Mouse (Mus musculus): ENCODE data around the gene Fntb. TPM values are rescaled to one million over a fixed set of nuclear protein-coding genes. Genes with fewer than 3 reads are reported as not detected.
"Not testable (repeated sequence)": the region's sequence is repeated elsewhere in the genome, so short reads cannot be mapped to it uniquely, and the experiment has no call there.

The Fntb gene
- polyA plus RNA-seq, 1 experiment from 2014 or later = 39.2 TPM

DNA sequence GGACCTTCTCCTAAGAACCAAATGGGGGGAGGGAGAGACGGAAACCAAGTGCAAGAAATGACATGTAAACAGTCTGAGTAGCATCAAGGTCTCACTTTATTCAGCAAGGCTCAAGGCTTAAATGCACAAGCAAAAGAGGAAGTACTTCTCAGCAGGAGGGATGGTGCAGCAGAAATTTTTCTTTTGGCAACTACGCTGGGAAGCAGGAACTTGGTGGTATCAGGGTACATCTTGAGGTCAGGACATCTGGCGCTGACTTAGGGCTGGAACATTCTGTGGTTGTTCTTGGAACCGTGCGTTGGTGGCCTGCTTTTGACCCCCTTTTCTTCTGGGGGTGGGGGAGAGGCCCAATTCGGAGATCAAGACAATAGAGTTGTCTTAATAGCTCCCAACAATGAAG, 93.4 kb downstream of the Fntb start:
- H3K4me1 ChIP-seq; H3K27ac ChIP-seq; H3K4me3 ChIP-seq; H3K27me3 ChIP-seq (ENCODE audit: insufficient read depth, poor library complexity, severe bottlenecking); DNase-seq (ENCODE audit: low spot score); H3K9me3 ChIP-seq; H3K36me3 ChIP-seq: not testable (repeated sequence)
- WGBS = 90% methylated on average over 6 of the region's 6 CpGs

DNA sequence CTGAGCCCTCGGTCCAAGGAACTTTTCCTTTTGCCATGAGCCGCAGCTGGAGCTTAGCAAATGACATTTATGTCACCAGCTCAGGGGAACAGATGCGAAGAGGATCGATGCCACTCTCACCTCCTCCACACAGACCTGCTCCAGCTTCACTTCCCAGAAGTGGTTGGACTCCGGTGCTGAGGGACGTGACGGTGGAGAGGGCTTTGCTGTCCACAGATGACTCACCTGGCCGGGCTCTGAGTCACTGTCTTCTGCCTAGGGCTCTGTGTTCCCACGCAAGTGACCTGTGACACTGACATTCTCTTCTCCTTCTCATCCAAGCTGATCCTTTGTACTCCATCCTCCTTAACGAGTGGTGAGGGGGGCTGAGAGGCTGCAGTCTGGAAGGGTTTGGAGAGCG, 98.3 kb downstream of the Fntb start:
- no peak overlapping the region for H3K4me3 ChIP-seq
- H3K27ac ChIP-seq = no peak overlapping the region
- peaks cover 7% of the 10 kb centered on the region; the same call in 1 of the 2 replicates for H3K36me3 ChIP-seq
- peaks cover 29% of the 10 kb centered on the region for H3K4me1 ChIP-seq
- no peaks in the 10 kb centered on the region for H3K9me3 ChIP-seq
- 77% methylated on average over 11 of the region's 11 CpGs for WGBS
- H3K27me3 ChIP-seq (ENCODE audit: insufficient read depth, poor library complexity, severe bottlenecking) = no peaks in the 10 kb centered on the region
- DNase-seq (ENCODE audit: low spot score) = no peak

DNA sequence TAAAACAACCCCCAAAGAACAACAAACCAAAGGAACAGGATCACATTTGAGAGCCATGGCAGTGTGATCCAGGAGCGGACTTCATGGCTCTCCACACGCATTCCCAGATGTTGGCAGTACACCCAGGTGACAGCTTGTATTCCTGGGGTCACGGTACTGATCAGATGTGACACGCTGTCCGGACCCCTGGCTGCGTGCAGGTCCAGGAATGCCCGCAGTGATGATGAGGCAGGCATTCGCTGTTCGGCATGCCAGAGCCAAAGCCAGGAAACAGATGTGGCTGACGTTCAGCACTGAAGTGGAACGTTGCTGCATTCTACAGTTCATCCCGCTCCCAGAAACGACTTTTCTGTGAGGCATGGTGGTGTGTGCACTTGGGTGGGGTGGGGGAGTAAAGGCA, 99.9 kb downstream of the Fntb start:
- H3K27me3 ChIP-seq (ENCODE audit: insufficient read depth, poor library complexity, severe bottlenecking) = no peaks in the 10 kb centered on the region
- no peak for DNase-seq (ENCODE audit: low spot score)
- WGBS = 76% methylated on average over 13 of the region's 13 CpGs

DNA sequence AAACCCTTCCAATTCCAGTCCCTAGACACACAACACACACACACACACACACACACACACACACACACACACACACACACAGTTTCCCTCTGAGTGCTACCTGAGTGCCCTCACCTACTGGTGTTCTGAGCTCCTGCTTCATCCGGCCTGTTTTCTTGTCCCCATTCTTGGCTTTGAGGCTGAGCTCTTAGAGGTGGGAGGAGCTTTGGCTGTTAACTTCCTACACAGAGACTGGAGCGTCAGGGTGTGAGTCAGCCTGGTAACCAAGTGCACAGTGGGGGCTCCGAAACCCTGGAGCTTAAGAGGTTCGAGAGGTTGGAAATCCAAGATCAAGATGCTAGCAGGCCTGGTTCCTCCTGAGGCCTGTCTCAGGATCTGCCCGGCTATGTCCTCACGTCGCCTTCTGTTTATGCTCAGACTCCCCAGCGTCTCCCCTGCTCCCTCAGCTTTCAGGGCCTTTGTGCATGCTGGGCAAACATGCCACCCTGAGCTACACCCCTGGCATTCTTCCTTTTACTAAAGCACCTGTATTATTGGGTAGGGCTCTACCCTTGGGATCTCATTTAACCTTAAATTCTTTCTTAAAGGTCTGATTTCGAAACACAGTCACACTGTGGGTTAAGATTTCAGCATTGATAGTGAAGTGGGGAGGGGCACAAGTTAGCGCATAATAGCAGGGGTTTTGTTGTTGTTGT, 102.3 kb downstream of the Fntb start:
- peaks cover 3% of the 10 kb centered on the region; the same call in 1 of the 2 replicates for H3K36me3 ChIP-seq
- H3K9me3 ChIP-seq = no peaks in the 10 kb centered on the region
- DNase-seq (ENCODE audit: low spot score) = no peak
- no peaks in the 10 kb centered on the region for H3K27me3 ChIP-seq (ENCODE audit: insufficient read depth, poor library complexity, severe bottlenecking)
- H3K4me1 ChIP-seq = peaks cover 46% of the 10 kb centered on the region
- WGBS = 52% methylated on average over 10 of the region's 10 CpGs
- peak overlapping the region; percentile 38; the same call in 1 of the 2 replicates for H3K27ac ChIP-seq
- H3K4me3 ChIP-seq = no peak overlapping the region

More for the DNA sequence above, 99.9 kb downstream of the Fntb start:
- peaks cover 42% of the 10 kb centered on the region for H3K4me1 ChIP-seq
- H3K36me3 ChIP-seq = peaks cover 7% of the 10 kb centered on the region; the same call in 1 of the 2 replicates
- no peak overlapping the region for H3K27ac ChIP-seq
- H3K9me3 ChIP-seq = no peaks in the 10 kb centered on the region
- H3K4me3 ChIP-seq = no peak overlapping the region

DNA sequence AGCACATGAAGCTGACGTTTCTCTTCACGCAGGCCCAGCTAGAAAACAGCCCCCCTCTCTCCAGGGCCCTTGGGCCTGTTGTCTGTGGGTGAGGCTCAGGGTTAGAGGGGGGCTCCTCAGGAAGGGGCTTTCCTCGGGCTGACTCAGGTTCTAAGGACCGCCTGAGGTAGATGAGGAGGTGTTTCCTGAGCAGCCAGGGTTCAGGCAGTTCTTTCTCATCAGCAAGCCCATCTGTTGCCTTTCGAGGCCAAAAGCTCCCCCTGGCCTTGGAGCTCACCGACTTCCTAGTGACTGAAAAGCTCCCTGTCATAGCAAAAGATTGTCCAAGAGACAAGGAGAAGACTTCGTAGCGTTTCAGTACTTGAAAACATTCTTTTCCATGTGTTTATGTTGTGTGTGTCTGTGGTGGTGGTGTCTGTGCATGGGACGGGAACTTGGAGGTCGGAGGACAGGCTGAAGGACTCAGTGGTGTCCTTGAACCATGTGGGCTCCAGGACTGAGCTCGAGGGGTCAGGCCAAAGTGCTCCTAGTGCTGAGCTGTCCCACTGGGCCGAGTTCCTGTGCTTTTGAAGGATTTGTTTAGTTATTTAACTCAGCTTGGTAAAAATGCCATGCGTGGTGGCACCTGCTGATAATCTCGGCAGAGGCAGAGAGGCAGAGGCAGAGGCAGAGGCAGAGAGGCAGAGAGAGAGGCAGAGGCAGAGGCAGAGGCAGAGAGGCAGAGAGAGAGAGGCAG, 103.2 kb downstream of the Fntb start:
- H3K27me3 ChIP-seq (ENCODE audit: insufficient read depth, poor library complexity, severe bottlenecking) = no peaks in the 10 kb centered on the region
- no peaks in the 10 kb centered on the region for H3K9me3 ChIP-seq
- peak overlapping the region; percentile 36; the same call in 1 of the 2 replicates for H3K27ac ChIP-seq
- no peak overlapping the region for H3K4me3 ChIP-seq
- no peak for DNase-seq (ENCODE audit: low spot score)
- H3K36me3 ChIP-seq = no peaks in the 10 kb centered on the region
- peaks cover 53% of the 10 kb centered on the region for H3K4me1 ChIP-seq
- 72% methylated on average over 14 of the region's 14 CpGs for WGBS

DNA sequence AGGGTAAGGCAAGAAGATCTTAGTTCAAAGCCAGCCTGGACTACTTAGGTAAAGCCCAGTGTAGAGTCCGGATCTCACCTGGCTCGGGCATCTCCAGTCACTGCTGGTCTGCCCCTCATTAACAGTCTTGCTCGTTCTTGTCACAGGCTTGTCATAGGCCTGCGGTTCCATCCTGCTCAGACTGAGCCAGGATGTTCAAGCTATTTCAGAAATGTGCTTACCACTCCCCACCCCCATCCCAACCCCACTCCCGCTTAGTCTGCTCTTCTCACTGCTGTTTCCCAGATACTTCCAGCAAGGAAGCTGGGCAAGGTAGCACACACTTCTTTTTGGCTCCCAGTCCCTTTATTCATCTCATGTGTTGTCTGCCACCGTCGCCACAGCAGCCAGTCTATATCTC, 104.2 kb downstream of the Fntb start:
- peaks cover 53% of the 10 kb centered on the region for H3K4me1 ChIP-seq
- H3K36me3 ChIP-seq = peaks cover 3% of the 10 kb centered on the region; the same call in 1 of the 2 replicates
- no peak overlapping the region for H3K4me3 ChIP-seq
- H3K9me3 ChIP-seq = no peaks in the 10 kb centered on the region
- H3K27me3 ChIP-seq (ENCODE audit: insufficient read depth, poor library complexity, severe bottlenecking) = no peaks in the 10 kb centered on the region
- no peak for DNase-seq (ENCODE audit: low spot score)
- no peak overlapping the region for H3K27ac ChIP-seq
- 68% methylated on average over 7 of the region's 7 CpGs for WGBS

DNA sequence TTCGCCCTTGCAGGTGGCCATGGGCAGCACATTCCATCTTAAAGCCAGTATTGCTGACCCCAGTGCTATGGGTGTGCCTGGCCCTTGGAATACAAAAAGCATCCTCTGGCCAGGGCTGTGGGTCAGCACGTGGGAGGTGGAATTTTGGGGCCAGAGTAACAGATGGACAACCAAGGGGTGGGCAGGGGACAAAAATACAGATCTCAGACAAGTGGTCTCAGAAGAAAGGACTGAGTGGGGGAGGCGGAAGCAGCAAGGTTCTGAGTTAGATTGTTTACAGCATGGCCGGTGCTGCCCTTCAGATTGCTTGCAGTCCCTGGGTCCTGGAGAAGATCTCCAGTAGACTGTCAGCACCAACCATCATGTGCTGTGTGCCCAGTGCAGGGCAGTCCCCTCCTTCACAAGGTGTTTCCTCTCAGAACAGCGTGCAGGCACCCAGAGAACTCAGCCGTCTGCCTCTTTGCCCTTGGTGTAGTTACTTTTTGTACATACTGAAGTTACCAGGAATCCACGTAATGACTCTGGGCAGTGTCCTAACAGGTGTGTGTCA, 107.5 kb downstream of the Fntb start:
- Histone ChIP-seq H3K4me1 (peaks cover 33% of the 10 kb centered on the region), H3K9me3 (no peaks in the 10 kb centered on the region), H3K27ac (peak overlapping the region; percentile 47; the same call in 1 of the 2 replicates), H3K4me3 (no peak overlapping the region), H3K27me3 (ENCODE audit: insufficient read depth, poor library complexity, severe bottlenecking) (no peaks in the 10 kb centered on the region), H3K36me3 (peaks cover 14% of the 10 kb centered on the region; the same call in 1 of the 2 replicates)
- WGBS = 57% methylated on average over 7 of the region's 7 CpGs
- no peak for DNase-seq (ENCODE audit: low spot score)

DNA sequence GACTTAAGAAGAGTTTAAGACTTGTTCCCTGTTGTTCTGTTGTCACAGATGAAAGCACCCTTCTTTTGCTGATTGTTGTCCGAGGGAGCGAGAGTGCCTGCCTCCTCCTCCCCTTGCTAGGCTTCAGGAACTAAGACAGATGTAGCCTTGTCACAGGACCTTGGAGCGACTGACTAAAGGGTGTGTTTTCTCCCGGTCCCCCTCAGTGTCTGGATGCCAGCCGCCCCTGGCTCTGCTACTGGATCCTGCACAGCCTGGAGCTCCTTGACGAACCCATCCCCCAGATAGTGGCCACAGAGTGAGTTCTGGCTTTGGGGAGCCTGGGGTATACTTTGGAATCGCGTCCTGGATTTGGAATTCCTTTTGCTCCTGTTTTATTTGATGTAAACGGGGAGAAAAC, 109.4 kb downstream of the Fntb start:
- no peak for DNase-seq (ENCODE audit: low spot score)
- Histone ChIP-seq H3K4me1 (peaks cover 18% of the 10 kb centered on the region), H3K9me3 (no peaks in the 10 kb centered on the region), H3K27me3 (ENCODE audit: insufficient read depth, poor library complexity, severe bottlenecking) (no peaks in the 10 kb centered on the region), H3K4me3 (no peak overlapping the region), H3K36me3 (peaks cover 14% of the 10 kb centered on the region; the same call in 1 of the 2 replicates), H3K27ac (peak overlapping the region; percentile 43; the same call in 1 of the 2 replicates)
- 62% methylated on average over 9 of the region's 9 CpGs for WGBS

DNA sequence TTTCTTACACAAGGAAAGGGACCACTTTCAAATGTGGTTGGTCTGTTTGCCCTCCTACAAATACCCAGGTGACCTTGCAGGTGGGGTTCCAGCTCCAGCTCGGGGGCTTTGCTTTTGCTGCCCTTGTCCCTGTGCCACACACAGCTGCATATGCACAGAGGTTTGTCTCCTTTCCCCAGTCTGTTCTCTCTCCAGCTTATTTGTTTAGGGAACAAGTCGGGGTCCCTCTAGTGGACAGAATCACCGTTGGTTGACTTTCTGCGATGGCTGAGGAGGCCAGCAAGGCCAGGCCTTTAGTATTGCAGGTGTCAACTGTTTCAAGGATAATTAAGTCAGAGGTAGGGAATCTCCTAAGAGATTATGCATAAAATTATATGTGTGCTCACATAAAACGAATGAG, 113.9 kb downstream of the Fntb start:
- peaks cover 14% of the 10 kb centered on the region; the same call in 1 of the 2 replicates for H3K36me3 ChIP-seq
- no peaks in the 10 kb centered on the region for H3K9me3 ChIP-seq
- no peak overlapping the region for H3K4me3 ChIP-seq
- whole genome bisulfite sequencing = 8% methylated on average over 5 of the region's 5 CpGs
- H3K27ac ChIP-seq = no peak overlapping the region
- peak; percentile 82 for DNase-seq (ENCODE audit: low spot score)
- H3K27me3 ChIP-seq (ENCODE audit: insufficient read depth, poor library complexity, severe bottlenecking) = no peaks in the 10 kb centered on the region
- peaks cover 16% of the 10 kb centered on the region for H3K4me1 ChIP-seq

DNA sequence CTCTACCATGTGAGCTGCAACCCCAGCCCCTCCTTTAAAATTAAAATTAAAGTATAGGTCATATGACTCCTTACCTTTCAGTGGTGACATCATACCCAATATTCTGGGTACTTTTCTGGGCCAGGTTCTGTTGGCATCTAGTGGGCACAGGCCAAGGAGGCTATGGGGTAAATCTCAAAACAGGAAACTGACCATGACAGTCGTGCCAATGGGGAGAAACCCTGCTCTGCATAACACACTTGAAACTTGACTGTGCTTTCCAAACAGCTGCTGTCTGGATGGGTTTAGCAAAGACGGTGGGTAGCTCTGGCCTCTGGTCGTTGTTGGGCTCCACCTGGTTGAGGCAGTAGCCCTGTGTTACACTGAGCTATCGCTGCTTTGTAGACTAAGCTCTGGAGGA, 114.7 kb downstream of the Fntb start:
- no peak for DNase-seq (ENCODE audit: low spot score)
- Histone ChIP-seq H3K9me3 (no peaks in the 10 kb centered on the region), H3K27ac (no peak overlapping the region), H3K36me3 (peaks cover 11% of the 10 kb centered on the region; the same call in 1 of the 2 replicates), H3K27me3 (ENCODE audit: insufficient read depth, poor library complexity, severe bottlenecking) (no peaks in the 10 kb centered on the region), H3K4me3 (no peak overlapping the region), H3K4me1 (peaks cover 11% of the 10 kb centered on the region)
- 81% methylated on average over 4 of the region's 4 CpGs for WGBS

DNA sequence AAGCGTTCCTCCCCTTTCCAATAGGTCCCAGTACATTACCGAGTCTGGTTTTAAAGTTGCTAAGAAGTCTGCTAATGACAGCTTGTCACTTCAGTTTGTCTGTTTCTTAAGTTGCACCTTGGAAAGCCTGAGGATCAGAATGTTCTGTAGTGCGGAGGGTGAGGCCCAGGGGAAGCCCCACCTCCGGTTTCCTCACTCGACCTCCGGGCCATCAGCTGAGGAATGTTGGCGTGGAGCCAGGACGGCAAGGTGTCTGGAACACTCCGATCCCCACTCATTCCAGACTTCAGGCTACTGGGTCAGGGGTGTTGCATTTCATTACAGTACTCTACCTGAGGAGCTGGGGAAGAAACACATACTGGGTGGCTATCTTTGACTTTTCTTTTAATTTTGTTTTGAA, 118.4 kb downstream of the Fntb start:
- Histone ChIP-seq H3K4me1 (peaks cover 11% of the 10 kb centered on the region), H3K27me3 (ENCODE audit: insufficient read depth, poor library complexity, severe bottlenecking) (no peaks in the 10 kb centered on the region), H3K27ac (no peak overlapping the region), H3K4me3 (no peak overlapping the region), H3K9me3 (no peaks in the 10 kb centered on the region), H3K36me3 (peaks cover 5% of the 10 kb centered on the region; the same call in 1 of the 2 replicates)
- WGBS = 39% methylated on average over 9 of the region's 9 CpGs
- peak; percentile 90 for DNase-seq (ENCODE audit: low spot score)

DNA sequence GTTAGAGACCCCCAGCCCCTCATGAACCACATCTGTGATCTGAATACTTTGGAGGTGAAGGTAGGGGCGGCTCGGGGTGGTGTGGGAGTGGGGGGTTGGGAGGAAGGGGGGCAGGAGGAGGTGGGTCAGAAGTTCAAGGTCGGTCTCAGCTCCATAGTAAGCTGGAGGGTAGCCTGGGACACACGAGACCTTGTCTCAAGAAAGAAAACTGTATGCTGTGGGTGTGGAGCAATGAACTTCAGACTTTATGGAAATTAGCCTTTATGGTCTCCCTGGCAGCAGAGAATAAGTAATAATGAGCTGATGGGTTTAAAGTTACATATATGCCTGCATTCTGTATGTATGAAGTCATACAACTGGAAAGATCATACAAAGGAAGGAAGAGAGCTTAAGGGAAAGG, 119.7 kb downstream of the Fntb start:
- WGBS = 92% methylated on average over 4 of the region's 4 CpGs
- H3K9me3 ChIP-seq = no peaks in the 10 kb centered on the region

DNA sequence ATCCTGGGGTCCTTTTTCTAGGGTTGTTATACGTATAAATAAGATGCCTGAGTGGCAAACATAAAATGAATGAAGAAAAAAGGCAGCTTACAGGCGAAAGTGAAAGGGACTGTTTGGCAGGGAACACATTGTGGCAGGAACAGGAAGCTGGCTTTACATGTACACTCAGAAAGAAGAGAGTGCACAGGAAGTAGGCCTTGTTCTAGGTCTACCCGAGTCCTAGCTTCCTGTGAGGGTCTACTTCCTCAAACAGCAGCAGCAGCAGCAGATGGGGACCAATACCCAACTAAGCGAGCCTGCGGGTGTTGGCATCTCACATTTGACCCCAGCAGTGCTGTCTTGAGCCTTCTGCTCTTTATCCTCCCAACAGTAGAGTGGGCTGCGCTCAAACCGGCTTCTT, 121.4 kb downstream of the Fntb start:
- DNase-seq (ENCODE audit: low spot score) = no peak
- Histone ChIP-seq H3K9me3 (no peaks in the 10 kb centered on the region), H3K4me3 (no peak overlapping the region), H3K36me3 (peaks cover 12% of the 10 kb centered on the region; the same call in 1 of the 2 replicates), H3K4me1 (peaks cover 11% of the 10 kb centered on the region), H3K27ac (no peak overlapping the region), H3K27me3 (ENCODE audit: insufficient read depth, poor library complexity, severe bottlenecking) (no peaks in the 10 kb centered on the region)
- 85% methylated on average over 7 of the region's 7 CpGs for WGBS

More for the DNA sequence above, 119.7 kb downstream of the Fntb start:
- DNase-seq (ENCODE audit: low spot score) = no peak
- H3K36me3 ChIP-seq = peaks cover 12% of the 10 kb centered on the region; the same call in 1 of the 2 replicates
- peaks cover 11% of the 10 kb centered on the region for H3K4me1 ChIP-seq
- no peak overlapping the region for H3K27ac ChIP-seq
- H3K4me3 ChIP-seq = no peak overlapping the region
- no peaks in the 10 kb centered on the region for H3K27me3 ChIP-seq (ENCODE audit: insufficient read depth, poor library complexity, severe bottlenecking)

All from heart, embryonic 10.5 days (tissue).